Mouse (Mus musculus) lung, postnatal 10 days (tissue): ENCODE measurements around the gene Utp4.
"Not testable (repeated sequence)": the region's sequence is repeated elsewhere in the genome, so short reads cannot be mapped to it uniquely, and the experiment has no call there.

ENCODE experiments used
- DNase-seq: peaks from one replicate; pipeline ENCODE4 v3.0.0; 2021

The Utp4 gene

DNA sequence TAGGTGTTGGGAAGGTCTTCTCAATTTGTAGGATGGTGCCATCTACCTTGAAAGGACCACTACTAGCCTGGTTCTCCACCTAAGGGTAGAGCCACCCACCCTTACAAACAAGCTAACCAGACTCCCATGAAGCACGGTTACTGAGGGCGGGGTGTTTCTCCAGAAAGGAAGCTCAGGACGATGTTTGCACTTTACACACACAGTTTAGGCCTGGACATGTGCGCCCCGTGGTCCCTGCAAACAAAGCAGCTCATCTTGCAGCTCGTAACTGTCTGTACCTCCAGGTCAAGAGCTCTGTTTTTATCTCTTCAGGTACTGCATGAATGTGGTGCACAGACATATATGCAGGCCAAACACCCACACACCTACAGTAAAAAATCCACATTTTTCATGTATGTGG, 13.2 kb downstream of the Utp4 start:
- no peak for DNase-seq

GRCm38 (mm10) chr8:106907450-106907849, 14.0 kb downstream of the Utp4 start:
- DNase-seq = no peak

- peak; percentile 25 for DNase-seq
Measured at GRCm38 (mm10) chr8:106908291-106908690, 14.9 kb downstream of the Utp4 start.

- DNase-seq = no peak
Measured at GRCm38 (mm10) chr8:106913631-106914030, 20.2 kb downstream of the Utp4 start.

DNA sequence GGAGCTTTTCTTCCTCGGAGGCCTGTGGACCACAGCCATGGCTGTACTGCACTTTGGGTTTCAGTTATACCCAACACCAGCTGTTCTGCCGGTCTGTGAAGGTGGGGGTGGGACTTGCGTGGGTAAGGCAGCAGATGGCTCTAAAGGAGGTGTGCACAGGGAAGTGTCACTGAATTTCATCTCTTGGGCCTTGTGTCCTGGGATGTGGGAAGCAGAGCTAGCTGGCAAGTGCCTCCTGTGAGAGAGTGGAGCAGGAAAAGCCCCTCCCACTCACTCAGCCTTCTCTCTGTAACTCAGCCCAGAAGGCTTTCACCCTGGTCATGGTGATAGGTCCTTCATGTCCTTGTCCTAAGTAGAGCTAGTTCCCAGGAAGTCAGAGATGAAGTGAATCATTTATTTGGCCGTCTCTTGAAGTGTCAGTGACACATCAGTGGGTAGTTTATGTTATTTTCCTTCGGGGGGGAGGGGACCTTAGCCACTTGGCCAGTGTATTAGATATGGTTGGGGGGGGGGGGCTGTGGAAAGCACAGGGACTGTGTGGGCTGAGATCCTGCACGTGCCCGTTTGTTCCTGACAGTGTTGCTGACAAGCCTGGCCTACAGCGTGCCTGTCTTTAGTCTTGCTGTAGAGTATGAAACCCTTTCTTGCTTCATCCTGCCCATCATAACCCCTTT, 26.4 kb downstream of the Utp4 start:
- DNase-seq = peak; percentile 66

GRCm38 (mm10) chr8:106920395-106920741, 26.9 kb downstream of the Utp4 start:
- peak; percentile 26 for DNase-seq

GRCm38 (mm10) chr8:106924057-106924456, 30.6 kb downstream of the Utp4 start:
- no peak for DNase-seq

DNA sequence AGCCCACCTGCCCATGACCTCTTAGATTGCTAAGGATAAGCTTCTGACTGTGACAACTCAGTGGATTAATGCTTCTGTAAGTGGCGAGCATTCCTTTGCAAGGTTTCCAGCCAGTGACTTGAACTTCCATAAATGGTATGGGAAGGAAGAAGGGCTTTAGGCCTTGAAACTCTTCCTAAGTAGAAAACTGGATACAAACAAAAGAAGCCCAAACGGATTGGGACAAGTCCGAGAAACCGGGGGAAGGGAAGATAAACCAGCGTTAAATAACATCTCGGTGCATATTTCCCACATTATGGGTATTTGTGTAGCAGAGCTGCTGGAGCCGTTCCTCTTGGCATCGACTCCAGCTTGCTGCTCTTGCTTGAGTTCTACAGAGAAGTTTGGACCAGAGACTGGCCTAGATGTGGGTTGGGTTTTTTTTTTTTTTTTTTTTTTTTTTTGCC, 31.5 kb downstream of the Utp4 start:
- DNase-seq = peak; percentile 74

DNA sequence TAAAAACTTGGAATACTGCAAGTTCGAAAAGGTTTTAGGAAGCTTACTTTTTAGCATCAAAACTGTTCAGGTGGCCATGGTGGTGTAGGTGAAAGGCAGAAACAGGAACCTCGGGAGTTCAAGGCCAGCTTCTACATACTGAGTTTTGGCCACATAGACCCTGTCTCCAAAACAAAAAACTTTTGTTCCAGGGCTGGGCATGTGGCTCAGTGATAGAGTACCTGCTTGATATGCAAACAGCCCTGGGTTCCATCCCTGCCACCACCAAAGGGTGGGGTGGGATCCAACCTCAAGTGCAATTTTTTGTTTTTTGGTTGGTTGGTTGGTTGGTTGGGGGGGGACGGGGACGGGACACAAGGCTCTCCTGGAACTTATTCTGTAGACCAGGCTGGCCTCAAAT, 32.0 kb downstream of the Utp4 start:
- DNase-seq = no peak

DNA sequence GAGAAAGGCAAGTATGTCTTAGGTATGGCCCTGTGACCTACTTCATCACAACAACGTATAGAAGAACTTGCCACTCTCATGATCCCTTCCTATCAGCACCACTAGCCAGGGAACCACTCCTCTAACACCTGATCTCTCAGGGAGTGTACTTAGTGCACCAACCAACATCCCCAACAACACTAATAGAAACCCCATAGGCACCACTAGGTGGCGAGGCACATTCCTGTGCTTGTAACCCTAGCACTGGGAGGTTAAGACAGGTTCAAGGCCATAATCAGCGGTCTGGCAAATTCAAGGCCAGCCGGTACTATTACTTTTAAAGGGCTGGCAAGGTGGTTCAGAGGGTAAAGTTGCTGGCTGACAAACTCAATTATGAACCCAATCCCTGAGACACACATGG, 33.8 kb downstream of the Utp4 start:
- DNase-seq = peak; percentile 34

GRCm38 (mm10) chr8:106928182-106928581, 34.7 kb downstream of the Utp4 start:
- DNase-seq = not testable (repeated sequence)

GRCm38 (mm10) chr8:106929155-106929913, 35.9 kb downstream of the Utp4 start:
- peak; percentile 81 for DNase-seq

DNA sequence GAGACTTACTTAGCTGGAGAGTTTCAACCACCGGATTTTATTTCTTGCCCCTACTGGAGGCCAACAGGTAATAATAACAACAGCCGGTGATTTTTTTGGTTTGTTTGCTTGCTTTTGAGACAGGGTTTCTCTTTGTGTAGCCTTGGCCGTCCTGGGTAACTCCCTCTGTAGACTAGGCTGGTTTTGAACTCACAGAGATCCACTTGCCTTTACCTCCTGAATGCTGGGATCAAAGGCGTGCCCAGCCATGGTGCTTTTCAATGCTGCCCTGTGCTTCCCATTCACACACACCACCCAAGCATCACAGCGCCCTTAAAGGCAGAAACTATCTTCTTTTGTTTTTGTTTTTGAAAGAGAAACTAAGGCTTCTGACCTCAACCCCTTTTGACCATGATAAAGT, 36.5 kb downstream of the Utp4 start:
- no peak for DNase-seq

DNA sequence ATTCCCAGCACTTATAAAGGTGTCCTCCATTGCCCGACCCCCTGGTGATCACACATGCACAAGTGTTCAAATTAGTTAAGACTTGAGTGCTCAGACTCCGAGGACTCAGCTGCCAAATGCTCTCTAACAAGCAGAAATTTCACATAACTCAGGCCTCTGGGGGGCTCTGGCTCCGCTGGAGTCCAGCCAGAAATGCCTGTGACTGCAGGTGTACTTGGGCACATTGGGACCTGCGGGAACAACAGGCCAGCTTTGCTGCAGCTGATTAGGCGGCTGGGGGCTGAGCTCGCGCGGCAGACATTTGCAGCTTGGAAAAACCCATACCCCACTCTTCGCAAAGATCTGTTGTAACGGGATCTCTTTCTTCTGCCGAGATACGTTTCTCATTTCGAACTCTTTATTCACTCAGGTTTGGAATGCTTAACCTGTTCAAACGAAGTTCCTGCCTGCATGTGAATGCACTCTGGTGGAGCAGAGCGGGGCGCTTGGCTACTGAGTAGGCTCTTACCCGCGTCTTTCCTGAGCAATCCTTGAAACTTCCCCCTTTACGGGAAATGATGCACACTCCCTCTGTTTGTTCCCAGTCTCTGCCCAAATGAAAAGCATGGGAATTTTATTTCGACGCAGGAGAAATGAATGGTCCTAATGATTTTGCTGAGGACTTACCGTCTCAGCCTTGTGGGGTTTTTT, 39.1 kb downstream of the Utp4 start:
- peak; percentile 22 for DNase-seq

DNA sequence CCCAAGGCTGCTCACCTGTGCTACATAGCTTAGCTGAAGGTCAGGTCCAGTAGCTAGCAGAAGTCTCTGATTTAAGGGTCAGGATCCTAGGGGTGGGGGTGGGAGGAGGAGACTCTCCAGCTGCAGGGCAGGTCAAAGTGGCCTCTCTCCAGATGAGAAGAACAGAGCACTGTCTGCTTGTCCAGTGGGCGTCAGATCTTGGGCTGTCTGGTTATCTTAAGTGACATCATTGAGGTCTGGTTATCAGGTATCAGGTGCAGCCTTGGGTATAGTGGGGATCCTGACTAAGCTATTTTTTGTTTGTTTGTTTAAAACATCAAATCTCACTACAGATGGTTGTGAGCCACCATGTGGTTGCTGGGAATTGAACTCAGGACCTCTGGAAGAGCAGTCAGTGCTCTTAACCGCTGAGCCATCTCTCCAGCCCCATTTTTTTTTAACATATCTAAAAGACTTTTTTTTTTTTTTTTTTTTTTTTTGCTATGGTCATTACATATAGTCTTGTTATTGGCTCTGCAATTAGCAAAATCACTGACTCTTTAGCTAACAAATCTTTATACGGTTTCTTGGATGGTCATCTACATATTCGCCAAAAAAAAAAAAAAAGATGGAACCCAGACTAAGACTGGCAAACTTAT, 40.2 kb downstream of the Utp4 start:
- no peak for DNase-seq

DNA sequence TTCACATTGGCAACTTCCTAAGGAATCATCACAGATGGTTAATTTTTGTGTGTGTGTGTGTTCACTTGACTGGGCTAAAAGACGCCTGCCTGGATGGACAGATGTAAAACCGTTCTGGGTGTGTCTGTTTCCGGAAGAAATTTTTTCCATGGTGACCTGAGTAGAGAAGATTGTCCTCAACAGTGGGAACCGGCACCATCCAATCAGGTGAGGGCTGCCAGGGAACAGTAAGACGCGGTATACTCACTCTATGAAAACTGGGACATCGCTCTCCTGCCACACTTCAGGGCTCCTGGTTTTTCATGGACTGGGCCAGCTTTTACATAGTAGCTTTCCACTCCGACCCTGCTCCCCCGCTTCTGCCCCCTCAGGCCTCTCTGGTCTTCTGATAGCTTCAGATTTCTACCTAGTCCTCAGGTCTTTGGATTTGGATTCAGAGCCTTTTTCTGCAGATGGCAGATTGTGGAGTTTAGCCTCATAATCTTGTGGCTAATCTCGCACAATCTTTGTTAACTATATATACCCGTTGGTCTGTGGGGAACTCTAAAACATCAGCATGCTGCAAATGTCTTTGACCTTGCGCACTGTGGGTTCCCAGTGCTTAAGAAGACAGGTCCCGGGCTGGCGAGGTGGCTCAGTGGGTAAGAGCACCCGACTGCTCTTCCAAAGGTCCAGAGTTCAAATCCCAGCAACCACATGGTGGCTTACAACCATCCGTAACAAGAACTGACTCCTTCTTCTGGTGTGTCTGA, 41.0 kb downstream of the Utp4 start:
- no peak for DNase-seq

DNA sequence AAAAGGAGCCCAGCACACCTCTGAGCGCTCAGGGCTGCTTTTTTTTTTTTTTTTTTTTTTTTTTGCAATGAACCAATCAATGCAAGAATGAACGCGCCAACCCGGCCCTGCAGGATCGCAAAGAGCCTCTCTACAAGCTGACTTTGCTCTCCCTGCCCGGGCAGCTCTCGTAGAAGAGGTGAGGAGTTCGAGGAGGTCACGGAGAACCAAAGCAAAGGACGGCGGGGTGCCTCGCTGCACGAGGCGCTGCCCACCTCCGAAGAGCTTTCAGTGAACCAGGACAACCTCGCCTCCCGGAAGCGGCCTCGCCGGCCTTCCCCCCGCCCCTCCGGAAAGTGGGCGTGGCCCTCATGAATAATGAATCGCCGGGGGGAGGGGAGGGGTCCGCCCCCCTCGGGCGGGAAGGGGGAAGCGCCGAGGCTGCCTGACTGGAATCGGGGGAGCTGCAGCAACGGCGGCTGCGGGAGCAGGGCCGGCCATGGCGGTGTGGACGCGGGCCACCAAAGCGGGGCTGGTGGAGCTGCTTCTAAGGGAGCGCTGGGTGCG, 42.0 kb downstream of the Utp4 start, which contains the start of gene Sntb2:
Sntb2 (plus strand) TSS at position 427 of the 546 bp plus-strand sequence.
- peak; percentile 95 for DNase-seq

DNA sequence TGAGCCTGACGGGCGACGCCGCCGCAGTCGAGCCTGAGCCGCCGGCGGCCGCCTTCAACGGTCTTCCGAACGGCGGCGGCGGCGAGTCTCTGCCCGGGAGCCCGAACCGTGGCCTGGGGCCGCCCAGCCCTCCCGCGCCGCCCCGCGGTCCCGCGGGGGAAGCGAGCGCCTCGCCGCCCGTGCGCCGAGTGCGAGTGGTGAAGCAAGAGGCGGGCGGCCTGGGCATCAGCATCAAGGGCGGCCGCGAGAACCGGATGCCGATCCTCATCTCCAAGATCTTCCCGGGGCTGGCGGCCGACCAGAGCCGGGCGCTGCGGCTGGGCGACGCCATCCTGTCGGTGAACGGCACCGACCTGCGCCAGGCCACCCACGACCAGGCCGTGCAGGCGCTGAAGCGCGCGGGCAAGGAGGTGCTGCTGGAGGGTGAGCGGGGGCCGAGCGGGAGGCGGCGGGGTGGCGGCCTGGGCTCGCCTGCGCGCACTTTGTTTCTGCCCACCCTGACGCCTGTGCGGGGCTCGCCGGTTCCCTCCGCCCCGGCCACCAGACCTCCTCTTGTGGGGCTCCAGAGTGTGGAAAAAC, 42.6 kb downstream of the Utp4 start:
- DNase-seq = peak; percentile 67

GRCm38 (mm10) chr8:106936478-106937051, 43.1 kb downstream of the Utp4 start:
- DNase-seq = peak; percentile 50

- no peak for DNase-seq
Measured at GRCm38 (mm10) chr8:106937081-106937800, 43.8 kb downstream of the Utp4 start.

GRCm38 (mm10) chr8:106941806-106942205, 48.4 kb downstream of the Utp4 start:
- no peak for DNase-seq
